Mouse (Mus musculus) fibroblast of lung, adult 2 months (primary cell): ENCODE measurements at regions not wholly inside any gene's neighbourhood (a gene's known extent, or its start where the extent isn't known, plus 50 kb on each side); places are given as distances from the start of the nearest gene placed in this dataset.
A peak's percentile ranks its signal among the peaks of the same experiment; 100 is the strongest.
"Not testable (repeated sequence)": the region's sequence is repeated elsewhere in the genome, so short reads cannot be mapped to it uniquely, and the experiment has no call there.

ENCODE experiments used
- DNase-seq: peaks from one replicate; pipeline ENCODE4 v3.0.0-alpha.2; 2011; ENCODE audit warnings: low read depth

DNA sequence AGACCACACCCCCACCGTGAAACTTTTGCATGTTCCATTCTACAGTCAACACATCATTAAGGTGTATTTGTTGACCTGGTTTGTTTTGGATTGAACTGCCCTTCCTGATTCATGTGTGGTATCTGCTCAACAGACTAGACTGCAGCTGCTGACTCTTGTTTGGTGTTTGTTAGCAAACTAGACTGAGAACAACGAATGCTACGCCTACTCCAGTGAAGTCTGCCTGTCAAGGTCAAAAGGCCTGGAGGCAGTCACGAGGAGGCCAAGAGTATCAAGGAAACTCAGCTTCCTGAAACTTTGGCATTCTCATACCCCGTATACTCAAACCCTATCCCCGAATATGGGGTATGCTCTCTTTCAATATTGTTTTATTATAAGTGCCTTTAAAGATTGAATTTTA, 194.2 kb upstream of the Spin1 start:
- not testable (repeated sequence) for DNase-seq

DNA sequence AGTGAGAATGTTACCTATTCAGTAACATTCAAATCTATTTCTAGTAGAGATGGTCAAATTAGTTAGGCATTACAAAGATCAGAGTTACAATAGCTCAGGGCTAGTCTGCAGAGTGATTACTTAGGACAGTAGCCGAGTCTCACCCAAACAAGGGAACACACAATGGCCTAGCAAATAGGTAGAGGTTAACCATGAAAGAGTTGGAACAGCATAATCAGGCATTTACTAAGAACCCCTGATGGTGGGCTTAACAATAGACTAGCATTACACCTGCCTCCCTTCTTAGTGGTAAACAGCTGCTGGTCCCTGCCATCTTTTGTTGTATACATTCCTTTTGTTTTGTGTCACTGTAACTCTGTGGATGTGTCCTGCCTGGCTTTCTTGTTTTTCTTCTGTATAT, 193.8 kb upstream of the Spin1 start:
- no peak for DNase-seq

DNA sequence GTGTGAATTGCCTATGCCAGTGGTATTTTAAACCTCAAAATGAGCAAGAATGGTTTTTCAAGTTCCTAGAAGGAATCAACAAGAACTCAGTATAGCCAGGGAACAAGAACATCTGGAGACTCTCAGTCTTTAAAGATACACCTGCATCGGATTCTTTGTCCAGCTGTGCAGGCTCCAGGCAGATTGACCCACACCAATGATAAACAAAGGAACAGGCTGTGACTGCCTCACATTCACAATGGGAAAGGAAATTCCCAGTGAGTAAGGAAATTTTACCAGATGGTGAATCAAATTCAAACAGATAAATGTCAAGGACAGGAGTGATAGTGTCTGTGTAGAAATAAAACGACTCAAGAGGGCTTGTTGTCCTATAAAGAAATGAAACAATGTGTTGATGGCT, 187.9 kb upstream of the Spin1 start:
- DNase-seq = not testable (repeated sequence)

DNA sequence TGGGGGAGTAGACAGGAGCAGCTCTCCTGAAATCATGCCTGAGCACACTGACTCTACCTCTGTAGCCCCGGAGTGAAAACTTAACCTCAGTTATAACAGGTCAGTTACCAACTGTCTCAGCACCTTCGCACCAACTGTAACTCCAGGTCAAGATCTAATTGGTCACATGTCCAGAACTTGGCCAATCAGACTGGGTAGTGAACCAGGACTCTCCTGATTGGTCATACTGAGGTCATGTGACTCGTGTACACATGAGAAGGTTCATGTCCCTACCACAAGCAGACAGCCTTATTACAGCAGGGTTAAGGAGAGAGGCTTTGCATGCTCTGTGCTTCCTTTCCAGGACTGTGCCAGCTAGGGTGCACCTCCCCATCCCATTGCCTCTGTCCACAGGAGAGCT, 166.7 kb upstream of the Spin1 start:
- not testable (repeated sequence) for DNase-seq

DNA sequence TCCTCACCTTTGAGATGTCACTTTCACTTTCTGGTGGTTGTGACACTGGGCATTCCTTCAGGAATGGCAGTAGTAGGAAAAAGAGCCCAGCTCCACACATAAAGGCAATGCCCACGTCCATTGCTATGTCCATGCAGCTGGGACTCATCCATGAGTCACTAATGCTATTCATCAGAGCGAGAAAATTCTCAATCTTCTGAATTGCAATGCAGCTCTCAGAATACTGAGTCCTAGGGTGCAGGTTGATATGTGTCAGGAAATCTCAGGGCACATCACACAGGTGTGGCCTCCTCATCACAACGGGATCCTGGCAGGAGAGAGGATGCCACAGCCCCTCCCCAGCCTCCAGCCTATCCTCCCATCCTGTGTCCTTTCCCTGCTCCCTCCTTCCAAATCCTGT, 158.1 kb upstream of the Spin1 start:
- DNase-seq = no peak

DNA sequence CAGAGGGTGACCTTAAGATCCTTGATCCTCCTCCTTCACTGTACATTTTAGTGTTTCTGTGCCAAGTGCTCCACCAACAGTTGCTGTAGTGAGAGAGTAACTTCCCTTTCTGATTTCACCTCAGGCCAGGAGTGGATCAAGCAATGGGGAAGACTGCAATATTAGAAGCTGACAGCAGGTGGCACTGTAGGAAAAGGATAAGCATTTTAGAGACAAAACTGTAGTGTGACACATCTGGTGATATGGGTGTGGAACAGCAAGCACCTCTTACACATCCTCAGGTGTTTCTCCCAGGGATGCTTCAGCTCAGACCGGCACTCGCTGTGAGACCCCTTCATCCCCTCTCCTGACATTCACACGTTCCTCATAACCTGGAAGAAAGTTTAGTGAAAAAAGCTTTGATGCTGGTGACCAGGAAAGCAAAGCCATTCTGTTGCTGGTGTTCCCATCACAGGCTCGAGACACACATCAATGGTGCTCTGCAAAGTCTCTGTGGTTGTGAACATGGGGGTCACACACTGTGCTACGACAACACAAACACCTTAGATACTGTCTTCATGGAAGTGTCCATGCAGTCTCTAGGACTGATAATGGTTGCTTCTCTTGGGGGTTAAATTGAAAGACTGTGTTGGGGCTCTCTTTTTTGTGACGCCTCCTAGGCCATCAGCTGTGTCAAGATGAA, 151.0 kb upstream of the Spin1 start:
- peak; percentile 39 for DNase-seq

DNA sequence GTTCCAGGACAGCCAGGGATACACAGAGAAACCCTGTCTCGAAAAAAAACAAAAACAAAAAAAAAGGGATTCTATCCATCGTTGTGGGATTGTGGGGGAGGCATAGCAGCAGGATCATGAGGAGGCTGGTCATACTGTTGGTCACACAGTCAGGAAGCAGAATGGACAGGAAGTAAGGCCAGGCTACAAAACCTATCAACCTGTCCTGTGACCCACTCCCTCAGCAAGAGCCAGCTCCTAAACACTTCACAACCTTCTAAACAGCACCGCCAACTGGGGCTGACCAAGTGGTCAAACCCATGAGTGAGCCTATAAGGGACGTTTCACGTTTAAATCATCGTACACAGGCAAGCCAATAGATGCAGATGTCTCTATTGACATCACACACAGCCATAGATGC, 146.0 kb upstream of the Spin1 start:
- DNase-seq = no peak

DNA sequence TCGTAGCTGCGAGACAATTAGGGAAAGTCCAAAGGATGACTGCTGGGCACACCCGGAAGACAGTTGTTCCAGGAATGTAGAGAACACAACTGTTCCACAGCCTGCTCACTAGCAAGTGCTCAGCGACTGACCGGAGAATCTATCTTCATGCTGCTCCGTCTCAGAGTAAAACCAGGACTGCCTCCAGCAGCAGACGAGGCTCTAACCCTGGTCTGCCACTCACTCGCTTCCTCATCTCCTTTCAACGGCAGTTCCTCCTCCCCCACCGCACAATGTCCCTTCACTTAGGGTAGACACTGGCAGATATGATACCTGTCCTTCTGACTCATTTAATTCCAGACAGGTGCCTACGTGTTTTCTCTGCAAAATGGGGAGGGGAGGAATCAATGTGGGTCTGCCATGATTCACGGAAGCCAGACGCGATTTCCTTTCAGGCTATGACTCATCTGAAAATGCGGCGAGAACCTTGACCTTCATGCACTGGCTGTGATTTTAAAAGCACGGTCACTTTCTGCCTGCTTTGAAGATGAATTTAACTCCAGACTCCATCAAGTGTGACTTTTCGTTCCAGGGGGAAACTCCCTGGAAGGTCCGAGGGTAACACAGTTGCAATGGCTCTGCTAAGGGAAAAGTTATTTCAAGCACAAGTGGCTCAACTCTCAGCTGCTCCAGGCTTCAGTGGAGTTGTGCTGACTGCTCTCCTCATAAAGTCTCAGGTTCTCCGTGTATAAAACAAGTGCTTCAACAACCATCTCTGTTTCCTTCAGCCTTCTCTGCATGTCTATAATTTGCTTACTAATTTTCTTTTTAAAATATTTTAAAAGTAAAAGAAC, 142.4 kb upstream of the Spin1 start:
- peak; percentile 51 for DNase-seq

DNA sequence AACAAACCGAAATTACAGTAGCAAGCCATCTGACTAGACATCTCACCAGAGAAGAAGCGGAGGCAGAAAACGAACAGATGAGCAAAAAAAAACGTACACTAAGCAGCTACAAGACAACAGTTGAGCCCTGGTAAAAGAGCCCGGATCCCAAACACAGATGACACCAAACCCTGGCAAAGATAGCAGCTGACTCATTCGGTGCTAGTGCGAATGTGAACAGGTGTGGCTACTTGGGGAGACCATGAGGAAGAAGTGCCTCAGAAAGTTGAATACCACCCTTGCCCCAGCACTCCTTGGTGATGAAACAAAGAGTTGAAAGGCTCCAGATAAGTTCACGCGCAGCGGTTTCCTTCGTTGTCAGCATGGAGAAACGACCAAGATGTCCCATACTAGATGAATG, 139.8 kb upstream of the Spin1 start:
- no peak for DNase-seq

DNA sequence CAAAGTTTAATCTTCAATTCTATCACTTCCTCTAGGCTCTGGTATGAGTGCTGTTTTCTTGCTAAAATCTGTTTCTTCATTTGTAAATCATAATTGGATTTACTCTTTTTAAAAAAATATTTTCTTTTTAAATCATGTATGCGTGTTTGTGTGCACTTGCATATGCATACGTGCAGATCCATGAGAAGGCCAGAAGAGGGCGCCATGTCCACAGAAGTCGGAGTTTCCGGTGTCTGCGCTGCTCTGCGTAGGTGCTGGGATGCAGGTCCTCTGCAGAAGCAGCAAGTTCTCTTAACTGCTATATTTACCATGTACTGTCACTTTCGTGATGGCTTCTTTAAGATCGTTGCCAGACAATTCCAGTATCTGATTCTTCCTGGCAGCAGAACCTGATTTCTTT, 136.6 kb upstream of the Spin1 start:
- no peak for DNase-seq

DNA sequence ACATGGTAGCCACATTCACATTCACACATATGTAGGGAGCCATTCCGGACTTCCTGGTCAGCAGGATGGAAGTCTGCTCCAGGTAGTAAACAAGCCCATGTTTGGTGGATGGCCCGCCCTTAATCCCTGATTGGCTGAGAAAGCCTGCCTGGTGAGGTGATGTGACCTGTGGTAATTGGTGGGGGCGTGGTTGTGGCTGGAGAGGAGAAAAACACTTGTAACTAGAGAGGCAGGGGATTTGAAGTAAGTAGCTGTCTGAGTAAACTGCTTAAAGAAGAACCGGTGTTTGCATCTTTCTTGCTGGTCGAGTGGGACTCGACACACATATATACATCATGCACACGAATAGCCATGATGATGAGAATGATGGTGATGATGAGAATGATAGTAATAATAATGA, 135.6 kb upstream of the Spin1 start:
- DNase-seq = not testable (repeated sequence)

DNA sequence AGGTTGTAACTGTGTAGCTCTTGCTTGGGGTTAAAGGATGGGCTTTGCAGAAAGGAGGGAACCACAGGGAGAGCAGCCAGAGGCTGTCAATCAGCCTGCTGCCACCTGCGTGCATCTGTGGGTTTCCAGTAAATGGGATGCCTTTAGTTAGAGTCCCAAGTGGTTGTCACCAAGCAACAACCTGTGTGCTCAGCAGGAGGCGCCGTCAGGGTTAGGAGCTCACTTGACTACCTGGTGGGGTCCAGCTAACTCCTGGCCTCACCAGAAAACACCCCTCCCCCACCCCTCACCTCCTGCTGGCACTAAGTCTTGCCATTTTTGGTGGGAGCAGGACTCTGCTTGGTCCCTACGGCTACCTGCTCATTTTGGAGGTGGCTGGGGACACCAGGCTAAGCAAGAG, 135.0 kb upstream of the Spin1 start:
- no peak for DNase-seq

DNA sequence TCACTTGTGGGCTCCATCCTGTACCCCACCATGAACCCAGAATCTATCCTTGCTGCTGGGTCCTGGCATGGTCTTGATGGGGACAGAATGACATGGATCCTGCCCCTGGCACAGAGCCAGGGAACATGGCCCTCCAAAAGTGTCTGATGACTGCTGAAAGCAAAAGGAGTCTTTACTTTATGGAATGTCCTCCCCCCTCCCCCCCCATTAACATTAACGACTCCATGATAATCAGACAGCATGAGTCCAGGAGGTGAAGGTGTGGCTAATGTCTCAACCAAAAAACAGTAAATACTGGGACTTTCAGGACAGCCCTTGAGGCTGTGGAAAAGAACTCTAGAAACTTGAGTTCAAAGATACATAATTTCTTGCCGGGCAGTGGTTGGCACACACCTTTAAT, 133.9 kb upstream of the Spin1 start:
- DNase-seq = no peak

DNA sequence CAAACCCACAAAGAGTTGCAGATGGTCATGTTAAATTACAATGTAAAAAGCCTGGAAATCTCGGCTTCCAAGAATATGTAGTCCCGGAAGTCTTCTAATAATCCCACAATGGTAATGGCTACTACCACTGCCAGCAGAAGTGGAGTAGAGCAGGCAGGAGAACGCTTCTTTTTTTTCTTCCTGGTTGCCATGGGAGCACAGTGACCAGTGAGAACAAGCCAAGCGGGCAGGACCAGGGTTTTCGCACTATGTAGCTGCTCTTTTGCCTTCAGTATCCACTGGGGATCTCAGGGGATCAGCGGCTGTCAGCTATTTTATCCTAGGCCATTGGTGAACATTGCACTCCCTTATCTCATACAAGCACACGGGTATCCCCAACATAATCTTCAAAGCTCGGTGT, 127.3 kb upstream of the Spin1 start:
- no peak for DNase-seq

DNA sequence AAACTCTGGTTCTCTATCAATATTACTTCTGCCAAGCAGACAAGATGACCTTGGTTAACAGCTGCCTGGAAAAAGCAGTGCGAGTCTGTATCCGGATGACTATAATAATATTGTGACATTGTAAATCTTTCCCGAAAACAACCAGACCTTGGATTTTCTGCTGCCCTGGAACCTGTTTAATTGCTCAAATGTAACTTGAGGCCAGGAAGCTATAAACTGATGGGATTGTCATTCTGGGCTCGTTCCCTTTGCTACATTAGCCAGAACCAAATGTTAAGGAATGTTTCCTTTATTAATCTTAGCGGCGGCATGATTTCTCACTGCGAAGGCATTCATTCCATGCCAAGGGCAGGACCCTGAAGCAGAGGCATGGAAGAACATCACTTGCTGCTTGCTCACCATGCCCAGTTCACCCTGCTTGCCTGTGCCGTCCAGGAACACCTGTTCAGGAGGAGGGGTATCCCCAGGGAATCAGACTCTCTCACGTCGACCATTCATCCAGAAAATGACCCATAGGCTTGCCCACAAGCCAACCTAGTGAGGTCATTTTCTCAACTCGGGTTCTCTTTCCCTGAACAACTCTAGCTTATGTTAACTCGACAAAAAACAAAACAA, 125.3 kb upstream of the Spin1 start:
- DNase-seq = peak; percentile 66

DNA sequence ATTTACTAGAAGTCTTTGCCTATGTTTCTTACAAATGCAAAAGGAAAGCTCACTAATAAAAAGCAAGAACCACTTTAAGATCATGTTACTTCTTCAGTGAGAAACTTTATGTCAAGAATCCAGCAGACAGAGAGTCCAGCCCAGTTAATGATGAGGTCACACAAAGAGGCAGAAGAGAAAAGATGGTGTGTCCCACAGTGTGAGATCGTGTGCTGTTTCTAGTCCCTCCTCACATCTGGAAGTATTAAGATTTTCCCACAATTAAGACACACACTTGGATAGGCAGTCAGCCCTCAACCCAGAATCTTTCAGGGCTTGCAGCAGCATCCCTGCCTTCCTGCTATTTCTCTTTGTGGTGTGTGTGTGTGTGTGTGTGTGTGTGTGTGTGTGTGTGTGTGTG, 118.7 kb upstream of the Spin1 start:
- no peak for DNase-seq

DNA sequence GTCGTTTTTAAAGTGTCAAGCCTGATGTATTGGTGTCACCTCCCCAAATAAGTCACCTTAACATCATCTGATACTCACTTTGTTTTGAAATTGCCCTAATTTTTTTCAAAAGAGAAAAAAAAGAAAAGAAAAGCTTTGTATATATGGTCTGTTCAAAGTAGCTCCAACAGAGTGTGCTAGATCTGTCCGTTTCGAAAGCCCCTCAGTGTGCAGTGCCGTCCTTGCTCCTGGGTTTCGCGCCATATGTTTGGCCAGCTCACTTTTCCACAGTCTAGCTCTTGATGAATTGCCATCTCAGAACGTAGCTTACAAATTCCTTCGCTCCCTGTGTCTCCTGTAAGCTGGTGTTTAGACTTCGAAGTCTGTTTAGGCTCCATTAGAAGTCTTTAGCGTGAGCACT, 117.7 kb upstream of the Spin1 start:
- no peak for DNase-seq

DNA sequence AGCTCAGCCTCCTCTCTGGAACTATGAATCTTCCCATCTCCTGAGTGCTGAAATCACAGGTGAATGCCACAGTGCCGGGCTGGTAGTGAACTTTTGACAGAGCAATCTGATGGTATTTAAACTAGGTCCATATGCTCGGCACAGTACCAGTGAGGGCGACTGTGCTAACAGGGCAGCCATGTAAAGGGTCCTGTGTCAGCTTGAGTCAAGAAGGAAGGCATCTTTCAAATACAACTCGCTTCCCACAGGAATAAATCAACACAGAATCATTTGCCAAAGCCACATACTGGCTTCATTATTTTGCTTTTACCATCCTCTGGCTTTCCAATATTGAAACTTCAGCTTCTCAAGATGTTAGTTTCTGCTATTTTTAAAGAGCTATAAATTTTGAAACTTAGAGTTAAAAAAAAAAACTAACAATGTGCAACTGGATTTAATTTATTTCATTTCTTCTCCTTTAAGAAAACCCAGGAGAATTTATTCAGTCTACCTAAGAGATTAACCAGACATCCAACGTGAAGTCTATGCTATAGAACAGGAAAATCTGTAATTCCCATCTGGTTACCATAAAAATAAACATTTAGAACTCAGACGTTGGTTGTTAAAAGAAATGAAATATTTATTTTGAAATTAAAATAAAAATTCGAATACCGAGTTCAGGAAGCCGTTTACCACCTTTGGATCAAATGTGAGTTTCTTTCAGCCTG, 108.8 kb upstream of the Spin1 start:
- peak; percentile 64 for DNase-seq

DNA sequence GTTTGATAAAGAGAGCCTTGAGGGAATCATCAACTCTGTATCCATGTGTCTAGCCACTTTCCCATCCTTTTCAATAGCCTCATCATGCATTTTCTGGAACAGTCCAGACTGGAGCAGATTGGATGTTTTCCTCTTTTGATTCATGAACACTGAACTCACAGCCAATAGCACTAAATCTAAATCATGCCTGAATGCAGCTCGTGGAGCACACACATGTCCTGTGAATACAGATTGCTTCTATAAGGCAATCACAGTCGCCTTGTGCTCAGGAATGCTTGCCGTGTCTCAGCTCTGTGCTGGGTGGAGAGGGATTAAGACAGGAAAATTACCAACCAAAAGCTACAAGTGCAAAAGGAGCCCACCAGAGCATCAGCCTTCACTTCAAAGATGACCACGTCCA, 100.9 kb upstream of the Spin1 start:
- no peak for DNase-seq

DNA sequence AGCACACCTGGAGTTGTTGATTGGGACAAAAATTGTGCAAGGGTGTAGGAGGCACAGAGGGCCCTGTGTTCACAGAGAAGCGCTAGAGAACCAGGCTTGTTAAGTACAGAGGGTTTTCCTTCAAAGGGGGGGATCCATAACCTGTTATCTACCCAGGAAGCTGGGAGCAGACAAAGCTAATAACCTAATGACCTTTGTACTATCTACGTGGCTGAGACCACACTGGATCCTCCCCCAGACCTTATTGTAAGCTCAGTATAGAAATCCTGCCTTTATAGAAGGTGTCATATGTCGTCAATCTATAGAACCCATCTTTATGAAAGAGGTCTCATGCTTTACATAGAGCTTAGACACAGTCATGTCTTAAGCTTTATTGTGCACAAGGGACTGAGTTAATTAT, 95.9 kb upstream of the Spin1 start:
- no peak for DNase-seq

DNA sequence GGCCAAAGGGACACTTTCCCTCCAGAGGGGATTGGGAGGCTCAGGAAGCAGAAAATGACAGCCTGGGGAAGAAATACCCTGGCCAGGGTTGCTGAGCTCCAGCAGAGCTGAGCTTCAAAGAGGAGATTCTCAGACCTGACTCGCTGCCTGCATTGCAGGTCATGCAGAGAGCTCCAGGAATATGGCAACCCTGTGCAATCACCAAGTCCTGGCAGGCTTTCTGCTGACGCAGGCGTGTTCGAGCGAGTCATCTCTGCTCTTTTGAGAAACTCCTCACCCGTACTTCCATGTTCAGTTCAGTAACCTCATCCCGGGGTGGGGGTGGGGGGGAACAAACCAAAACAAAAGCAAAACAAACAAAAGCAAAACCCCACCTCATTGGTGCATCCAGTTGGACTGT, 89.9 kb upstream of the Spin1 start:
- no peak for DNase-seq

DNA sequence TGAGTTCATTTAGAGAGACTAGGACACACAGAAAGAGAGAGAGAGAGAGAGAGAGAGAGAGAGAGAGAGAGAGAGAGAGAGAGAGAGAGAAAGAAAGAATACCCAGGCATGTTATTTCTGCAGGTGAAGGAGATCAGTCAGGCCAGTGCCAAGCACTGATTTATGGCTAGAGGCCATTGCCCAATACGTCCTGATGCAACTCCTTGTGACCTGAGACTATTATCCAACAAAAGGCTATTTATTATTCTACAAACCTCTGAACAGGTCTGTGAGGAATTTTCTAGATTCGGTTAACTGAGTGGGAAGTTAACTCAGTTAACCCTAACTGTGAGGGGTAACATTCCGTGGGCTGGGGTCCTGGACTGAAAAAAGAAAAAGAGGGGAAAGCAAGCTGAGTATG, 84.5 kb upstream of the Spin1 start:
- no peak for DNase-seq
